Mouse (Mus musculus) liver, postnatal 0 days (tissue): ENCODE data around the gene Actl11.

Source experiments
- CTCF ChIP-seq: sonication (generic); IDR thresholded peaks from 2 replicates; pipeline ENCODE4 v1.5.1; 2016; ENCODE audit warnings: antibody characterized with exemption, low read depth
- EP300 ChIP-seq: IDR thresholded peaks from 2 replicates; pipeline ENCODE4 v1.6.1; 2016; ENCODE audit warnings: antibody characterized with exemption, low read depth, mild to moderate bottlenecking

DNA sequence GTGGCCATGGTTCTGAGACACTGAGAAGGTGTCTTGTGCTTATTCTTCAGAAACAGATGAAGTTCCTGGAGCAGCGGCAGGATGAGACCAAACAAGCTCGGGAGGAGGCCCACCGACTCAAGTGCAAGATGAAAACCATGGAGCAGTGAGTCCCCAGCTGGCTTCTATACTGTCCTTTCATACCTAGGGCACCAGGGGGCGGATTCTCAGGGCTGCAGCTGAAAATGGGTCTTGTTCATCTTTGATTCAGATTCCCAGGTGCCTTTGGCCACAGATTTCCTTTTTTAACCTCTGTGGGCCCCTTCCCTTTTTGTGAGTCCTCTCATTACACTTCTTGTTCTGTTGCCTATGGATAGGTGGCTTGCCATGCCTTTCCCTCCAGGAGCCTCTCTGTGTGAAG lies 32.7 kb downstream of the Actl11 start:
- TF ChIP-seq CTCF (peak; percentile 54), EP300 (no peak)
